Mouse (Mus musculus): ENCODE data around the gene 9230102O04Rik. TPM values are rescaled to one million over a fixed set of nuclear protein-coding genes. Genes with fewer than 3 reads are reported as not detected.

9230102O04Rik gene
- polyA plus RNA-seq (2014; fragmentation: Illumina TruSeq; extraction: RNeasy Lipid Tissue Mini Kit (QIAGEN cat#74804); ENCODE audit: low read depth, low replicate concordance), result not detected

GRCm38 (mm10) chr2:9888913-9889650 lies at the start of gene 9230102O04Rik:
TSS of gene 9230102O04Rik (minus strand) at chr2:9889540.

GRCm38 (mm10) chr2:9889651-9890183 lies 377 bp upstream of the 9230102O04Rik start, which contains the start of gene Gata3:
TSS of gene Gata3 (minus strand) at chr2:9890034.

GRCm38 (mm10) chr2:9881051-9881591 lies 8.2 kb downstream of the 9230102O04Rik start, which contains the start of gene 4930412O13Rik:
TSS of gene 4930412O13Rik (plus strand) at chr2:9881252.

Other genes starting within 250 kb of the 9230102O04Rik start
- not detected for gene 4930412O13Rik, start 8.3 kb downstream of the 9230102O04Rik start, polyA plus RNA-seq (2014; fragmentation: Illumina TruSeq; extraction: RNeasy Lipid Tissue Mini Kit (QIAGEN cat#74804); ENCODE audit: low read depth, low replicate concordance)
- gene Gata3, start 494 bp upstream of the 9230102O04Rik start, polyA plus RNA-seq (2014; fragmentation: Illumina TruSeq; extraction: RNeasy Lipid Tissue Mini Kit (QIAGEN cat#74804); ENCODE audit: low read depth, low replicate concordance), result 1.5 TPM
- 2.4 TPM for gene Taf3, start 159.1 kb upstream of the 9230102O04Rik start, polyA plus RNA-seq (2014; fragmentation: Illumina TruSeq; extraction: RNeasy Lipid Tissue Mini Kit (QIAGEN cat#74804); ENCODE audit: low read depth, low replicate concordance)
- 720 TPM for gene Atp5c1, start 191.0 kb upstream of the 9230102O04Rik start, polyA plus RNA-seq (2014; fragmentation: Illumina TruSeq; extraction: RNeasy Lipid Tissue Mini Kit (QIAGEN cat#74804); ENCODE audit: low read depth, low replicate concordance)
- gene Kin, start 191.1 kb upstream of the 9230102O04Rik start, polyA plus RNA-seq (2014; fragmentation: Illumina TruSeq; extraction: RNeasy Lipid Tissue Mini Kit (QIAGEN cat#74804); ENCODE audit: low read depth, low replicate concordance), result 15.2 TPM
- gene Itih2, start 241.9 kb upstream of the 9230102O04Rik start, polyA plus RNA-seq (2014; fragmentation: Illumina TruSeq; extraction: RNeasy Lipid Tissue Mini Kit (QIAGEN cat#74804); ENCODE audit: low read depth, low replicate concordance), result 927 TPM